Mouse (Mus musculus) intestine, postnatal 0 days (tissue): ENCODE measurements around the gene Grk5. TPM values are rescaled to one million over a fixed set of nuclear protein-coding genes. Genes with fewer than 3 reads are reported as not detected.

Experiments used
- ATAC-seq: fragments of 200-750 bp; cut with Nextera tagmentation; 2 replicates; pipeline ENCODE4 v1.8.0; 2017; ENCODE audit warnings: mild to moderate bottlenecking, moderate TSS enrichment, moderate library complexity
- H3K27ac ChIP-seq: fragments of 300-500 bp; sonication (generic); 2 replicates; pipeline ENCODE4 v1.5.1; 2014; ENCODE audit warnings: mild to moderate bottlenecking, low read depth, low read length, moderate library complexity
- H3K27me3 ChIP-seq: fragments of 300-500 bp; sonication (generic); replicated peaks from 2 replicates; pipeline ENCODE4 v1.6.1; 2014; ENCODE audit warnings: low read length, mixed read lengths; ENCODE audit not compliant: control insufficient read depth, insufficient read depth
- H3K36me3 ChIP-seq: fragments of 300-500 bp; sonication (generic); 2 replicates; pipeline ENCODE4 v1.6.1; 2014; ENCODE audit warnings: mild to moderate bottlenecking, moderate library complexity; ENCODE audit not compliant: control insufficient read depth, insufficient read depth
- H3K4me1 ChIP-seq: fragments of 300-500 bp; sonication (generic); replicated peaks from 2 replicates; pipeline ENCODE4 v1.6.1; 2014; ENCODE audit warnings: antibody characterized with exemption, low read length, mixed read lengths; ENCODE audit not compliant: control insufficient read depth, insufficient read depth
- H3K4me2 ChIP-seq: fragments of 300-500 bp; sonication (generic); replicated peaks from 2 replicates; pipeline ENCODE4 v1.6.1; 2014; ENCODE audit warnings: low read depth, mild to moderate bottlenecking, moderate library complexity
- H3K4me3 ChIP-seq: fragments of 300-500 bp; sonication (generic); 2 replicates; pipeline ENCODE4 v1.5.1; 2014; ENCODE audit warnings: low read depth, low read length
- H3K9ac ChIP-seq: fragments of 300-500 bp; sonication (generic); 2 replicates; pipeline ENCODE4 v1.6.1; 2014; ENCODE audit warnings: mild to moderate bottlenecking, low read depth, low read length
- H3K9me3 ChIP-seq: fragments of 300-500 bp; sonication (generic); 2 replicates; pipeline ENCODE4 v1.6.1; 2016; ENCODE audit warnings: mixed run types; ENCODE audit not compliant: control insufficient read depth
- CTCF ChIP-seq: sonication (generic); IDR thresholded peaks from 2 replicates; pipeline ENCODE4 v1.5.1; 2016; ENCODE audit warnings: low read depth, mild to moderate bottlenecking, control low read depth, antibody characterized with exemption, moderate library complexity
- WGBS: fragments of 180-500 bp; shearing (Covaris S2); extraction: QIAGEN DNeasy Blood & Tissue Kit; methylation state at CpG from one replicate; pipeline ENCODE4 v1.1.7; 2014; 5-methylcytosine and 5-hydroxymethylcytosine counted together
- polyA plus RNA-seq: library from polyadenylated mRNA; unstranded; fragments of >200 nt; fragmentation: Nextera tagmentation; extraction: Ambion mirVana; gene quantifications from 2 replicates; pipeline ENCODE4 v1.2.1, GENCODE M21; 2015

The Grk5 gene
- polyA plus RNA-seq, 1 experiment from 2014 or later = 1.2 TPM

DNA sequence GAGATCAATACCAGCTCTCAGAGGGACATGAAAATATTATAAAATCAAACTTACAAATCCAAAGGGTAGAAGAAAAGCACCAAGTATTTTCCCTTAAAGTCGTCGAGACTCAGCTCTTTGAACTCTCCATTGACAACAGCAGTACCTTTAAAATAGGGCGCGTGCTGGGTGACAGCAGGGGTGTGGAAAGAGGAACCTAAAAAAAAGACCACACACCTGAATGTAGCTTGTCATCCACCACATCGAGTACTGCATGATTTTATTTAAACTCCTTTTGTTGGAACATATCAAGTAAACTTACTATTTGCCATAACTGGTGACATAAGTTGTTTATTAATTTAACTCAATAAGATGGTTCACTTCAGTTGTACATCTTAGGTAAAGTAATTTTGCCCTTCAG is 18.2 kb upstream of the Grk5 start:
- no peak overlapping the region for H3K9ac ChIP-seq
- no peaks in the 10 kb centered on the region for H3K9me3 ChIP-seq
- no peak for TF ChIP-seq CTCF
- peaks cover 29% of the 10 kb centered on the region for H3K36me3 ChIP-seq
- H3K4me3 ChIP-seq = no peak overlapping the region
- H3K27me3 ChIP-seq = no peaks in the 10 kb centered on the region
- WGBS = 89% methylated on average over 5 of the region's 5 CpGs
- H3K27ac ChIP-seq = no peak overlapping the region
- H3K4me1 ChIP-seq = peaks cover 5% of the 10 kb centered on the region; the same call in 1 of the 2 replicates
- H3K4me2 ChIP-seq = no peak overlapping the region
- ATAC-seq = no peak

DNA sequence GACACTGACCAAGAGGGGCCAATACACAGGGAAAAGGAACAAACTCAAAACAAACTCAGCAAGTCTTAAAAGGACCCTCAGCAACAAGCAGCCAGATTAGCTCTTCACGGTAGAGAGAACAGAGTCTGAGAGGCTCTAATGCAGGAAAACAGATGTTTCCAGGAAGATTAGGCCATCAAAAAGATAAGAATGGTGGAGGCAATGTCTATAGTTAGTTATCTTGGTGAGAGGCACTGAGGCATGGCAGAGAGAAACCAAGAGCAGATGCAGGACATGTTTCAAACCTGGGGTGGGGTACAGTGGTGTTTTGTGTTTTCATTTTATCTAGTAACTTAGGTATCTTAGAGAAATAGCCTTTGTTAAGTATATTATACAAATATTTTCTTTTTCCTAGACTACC is 17.3 kb upstream of the Grk5 start:
- Histone ChIP-seq H3K9me3 (no peaks in the 10 kb centered on the region), H3K9ac (no peak overlapping the region), H3K36me3 (peaks cover 23% of the 10 kb centered on the region), H3K27me3 (no peaks in the 10 kb centered on the region), H3K4me1 (peaks cover 5% of the 10 kb centered on the region; the same call in 1 of the 2 replicates), H3K27ac (no peak overlapping the region), H3K4me3 (no peak overlapping the region), H3K4me2 (no peak overlapping the region)
- no peak for ATAC-seq
- WGBS = 38% methylated on average over 1 of the region's 1 CpGs
- no peak for TF ChIP-seq CTCF

DNA sequence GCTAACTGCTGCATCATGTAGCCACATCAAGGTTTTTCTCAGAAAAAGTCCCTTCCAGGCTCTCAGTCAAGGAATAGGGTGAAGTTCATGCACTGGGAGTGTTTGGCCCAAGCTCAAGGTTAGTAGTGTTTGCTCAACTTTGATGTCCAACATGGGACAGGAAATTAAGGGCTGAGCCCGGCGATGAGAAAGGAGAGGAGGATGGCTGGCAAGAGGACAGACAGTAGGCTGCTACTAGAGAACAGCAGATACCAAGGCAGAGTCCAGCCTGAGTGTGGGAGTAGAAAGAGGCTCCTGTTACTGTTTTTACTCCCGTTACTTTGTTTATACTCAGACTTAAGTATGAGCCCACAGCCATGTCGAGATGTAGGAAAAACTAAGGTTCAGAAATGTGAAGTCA is 16.0 kb upstream of the Grk5 start:
- Histone ChIP-seq H3K9me3 (no peaks in the 10 kb centered on the region), H3K4me3 (peak overlapping the region; percentile 51), H3K4me1 (peaks cover 5% of the 10 kb centered on the region; the same call in 1 of the 2 replicates), H3K27me3 (no peaks in the 10 kb centered on the region), H3K27ac (peak overlapping the region; percentile 29), H3K4me2 (peak overlapping the region; percentile 77), H3K9ac (peak overlapping the region; percentile 43; the same call in 1 of the 2 replicates), H3K36me3 (peaks cover 13% of the 10 kb centered on the region)
- WGBS = 5% methylated on average over 4 of the region's 4 CpGs
- TF ChIP-seq CTCF = no peak
- ATAC-seq = no peak

DNA sequence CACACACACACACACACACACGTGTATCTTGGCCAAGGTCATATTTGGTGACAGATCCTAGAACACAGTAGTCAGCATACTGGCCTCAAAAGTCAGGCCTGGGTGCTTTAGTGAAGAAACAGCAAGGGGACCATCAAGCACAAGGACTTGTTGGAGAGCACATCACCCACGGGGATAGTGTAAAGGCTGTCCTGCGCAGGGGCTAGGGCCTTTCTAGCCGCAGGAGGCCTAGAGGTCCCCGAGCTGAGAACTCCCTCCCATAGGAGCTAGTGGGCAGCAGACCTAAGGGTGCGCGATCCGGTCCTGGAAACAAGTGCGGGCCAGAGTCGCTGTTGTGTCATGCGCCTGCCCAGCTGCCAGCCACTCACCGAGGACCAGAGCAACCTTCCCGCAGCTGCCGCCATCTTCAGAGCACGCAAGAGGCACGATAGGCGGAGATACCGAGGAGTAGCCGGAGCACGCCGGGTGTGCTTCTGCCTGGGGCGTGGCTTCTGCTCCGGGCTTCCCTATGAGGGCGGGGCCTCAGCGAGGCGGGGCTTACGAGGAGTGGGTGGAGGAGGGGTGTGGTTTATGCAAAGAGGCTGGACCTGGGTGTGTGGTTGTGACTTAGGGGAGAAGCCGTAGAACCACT is 15.4 kb upstream of the Grk5 start, which contains the start of gene Prdx3:
Gene Prdx3 (minus strand): TSS at position 493 of the 631 bp plus-strand sequence.
- Histone ChIP-seq H3K27me3 (no peaks in the 10 kb centered on the region), H3K9me3 (no peaks in the 10 kb centered on the region), H3K9ac (peak within 1 kb of the TSS; percentile 43), H3K4me2 (peak within 1 kb of the TSS; percentile 77), H3K4me1 (peaks cover 5% of the 10 kb centered on the region; the same call in 1 of the 2 replicates), H3K4me3 (peak within 1 kb of the TSS; percentile 51), H3K36me3 (peaks cover 8% of the 10 kb centered on the region), H3K27ac (peak within 1 kb of the TSS; percentile 80)
- TF ChIP-seq CTCF = peak; percentile 48
- peak; percentile 99 for ATAC-seq
- WGBS = under 1% methylated on average over 28 of the region's 28 CpGs

DNA sequence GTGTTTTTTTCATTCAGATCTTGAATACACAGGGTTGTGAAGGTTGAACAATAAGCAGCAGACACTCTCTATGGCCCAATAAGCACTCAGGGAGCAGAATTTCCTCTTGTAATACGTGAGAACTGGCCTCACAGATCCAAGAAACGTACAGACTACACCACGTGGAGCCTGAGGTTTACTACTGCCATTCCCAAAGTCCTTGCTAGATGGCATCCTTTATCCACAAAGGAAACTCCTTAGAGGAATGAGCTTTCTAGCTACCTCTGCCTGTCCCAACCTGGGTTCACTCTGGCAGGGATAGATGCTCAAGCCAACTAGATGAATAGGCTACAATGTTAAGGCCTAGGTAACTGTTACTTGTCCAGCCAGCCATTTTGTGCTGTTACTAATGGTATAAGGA is 6.4 kb upstream of the Grk5 start:
- Histone ChIP-seq H3K9ac (no peak overlapping the region), H3K9me3 (no peaks in the 10 kb centered on the region), H3K4me2 (no peak overlapping the region), H3K27me3 (no peaks in the 10 kb centered on the region), H3K36me3 (no peaks in the 10 kb centered on the region), H3K4me3 (no peak overlapping the region), H3K27ac (no peak overlapping the region), H3K4me1 (no peaks in the 10 kb centered on the region)
- ATAC-seq = 0 out of 2 replicates have a peak, but pooled peaks have one; percentile 57
- TF ChIP-seq CTCF = peak; percentile 84
- WGBS = 13% methylated on average over 3 of the region's 3 CpGs

DNA sequence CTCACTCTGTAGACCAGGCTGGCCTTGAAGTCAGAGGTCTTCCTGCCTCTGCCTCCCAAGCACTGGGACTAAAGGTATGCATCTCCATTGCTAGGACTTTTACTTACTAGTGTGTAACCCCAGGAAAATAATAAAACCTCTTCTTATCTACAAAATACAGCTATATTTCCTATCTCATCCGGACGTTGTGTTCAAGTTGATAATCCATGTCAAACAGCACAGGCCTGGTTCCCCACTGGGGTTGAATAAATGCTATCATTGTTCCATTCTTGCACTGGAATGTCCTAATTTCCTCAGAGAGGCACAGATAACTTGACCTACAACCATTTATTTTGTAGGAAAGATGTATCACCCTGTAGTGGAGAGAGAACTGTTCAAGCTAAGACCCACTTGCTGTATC is 1.9 kb upstream of the Grk5 start:
- no peaks in the 10 kb centered on the region for H3K36me3 ChIP-seq
- no peak overlapping the region for H3K4me2 ChIP-seq
- H3K27ac ChIP-seq = no peak overlapping the region
- WGBS = 34% methylated on average over 2 of the region's 2 CpGs
- H3K9me3 ChIP-seq = no peaks in the 10 kb centered on the region
- TF ChIP-seq CTCF = no peak
- no peak overlapping the region for H3K9ac ChIP-seq
- ATAC-seq = no peak
- no peak overlapping the region for H3K4me3 ChIP-seq
- 0 out of 2 replicates have a peak, but pooled peaks cover 2% of the 10 kb centered on the region for H3K4me1 ChIP-seq
- H3K27me3 ChIP-seq = no peaks in the 10 kb centered on the region
